Mouse (Mus musculus) neural tube, embryonic 13.5 days (tissue): ENCODE results near the gene Map4k4. TPM values are rescaled to one million over a fixed set of nuclear protein-coding genes. Genes with fewer than 3 reads are reported as not detected.

ENCODE experiments used
- ATAC-seq: fragments of 200-750 bp; cut with Nextera tagmentation; 2 replicates; pipeline ENCODE4 v1.8.0; 2017; ENCODE audit warnings: low read depth, mild to moderate bottlenecking, moderate TSS enrichment, moderate library complexity
- H3K27ac ChIP-seq: fragments of 300-500 bp; sonication (generic); replicated peaks from 2 replicates; pipeline ENCODE4 v1.5.1; 2015; ENCODE audit warnings: moderate library complexity, mild to moderate bottlenecking, inconsistent platforms
- H3K27me3 ChIP-seq: fragments of 300-500 bp; sonication (generic); 2 replicates; pipeline ENCODE4 v1.6.1; 2015; ENCODE audit warnings: mild to moderate bottlenecking, inconsistent platforms
- H3K36me3 ChIP-seq: fragments of 300-500 bp; sonication (generic); 2 replicates; pipeline ENCODE4 v1.6.1; 2015; ENCODE audit warnings: mild to moderate bottlenecking, inconsistent platforms
- H3K4me1 ChIP-seq: fragments of 300-500 bp; sonication (generic); replicated peaks from 2 replicates; pipeline ENCODE4 v1.6.1; 2015; ENCODE audit warnings: inconsistent platforms
- H3K4me2 ChIP-seq: fragments of 300-500 bp; sonication (generic); 2 replicates; pipeline ENCODE4 v1.6.1; 2015; ENCODE audit warnings: inconsistent platforms, mild to moderate bottlenecking, moderate library complexity
- H3K4me3 ChIP-seq: fragments of 300-500 bp; sonication (generic); 2 replicates; pipeline ENCODE4 v1.5.1; 2015; ENCODE audit warnings: mild to moderate bottlenecking, inconsistent platforms
- H3K9ac ChIP-seq: fragments of 300-500 bp; sonication (generic); 2 replicates; pipeline ENCODE4 v1.6.1; 2015; ENCODE audit warnings: moderate library complexity, mild to moderate bottlenecking, inconsistent platforms
- H3K9me3 ChIP-seq: fragments of 300-500 bp; sonication (generic); 2 replicates; pipeline ENCODE4 v1.6.1; 2016; ENCODE audit warnings: inconsistent platforms
- WGBS: fragments of 180-500 bp; shearing (Covaris S2); methylation state at CpG from one replicate; pipeline ENCODE4 v1.1.7; 2015; 5-methylcytosine and 5-hydroxymethylcytosine counted together
- polyA plus RNA-seq: library from polyadenylated mRNA; unstranded; fragments of >200 nt; fragmentation: Nextera tagmentation; extraction: Ambion mirVana; gene quantifications from 2 replicates; pipeline ENCODE4 v1.2.1, GENCODE M21; 2015

Gene Map4k4
- polyA plus RNA-seq, 1 experiment from 2014 or later = 49.0 TPM

DNA sequence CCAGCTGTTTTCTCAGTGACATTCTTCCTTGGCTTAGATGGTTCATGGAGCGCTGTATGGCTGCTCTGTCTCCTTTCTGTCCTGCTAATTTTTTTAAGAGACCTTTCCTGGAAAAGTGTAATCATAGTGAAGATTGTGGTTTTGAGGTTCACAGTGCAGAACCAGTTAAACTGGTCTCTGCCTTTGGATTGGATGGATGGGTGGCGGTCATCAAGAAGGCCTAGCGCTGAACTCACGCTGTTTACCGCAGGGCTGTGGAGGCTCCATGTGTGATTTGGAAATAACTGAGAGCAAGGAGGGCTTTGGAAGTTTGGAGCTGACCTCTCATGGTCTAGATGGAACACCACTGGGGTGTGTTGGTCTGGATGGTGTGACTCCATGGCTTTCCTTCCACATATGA, 56.0 kb downstream of the Map4k4 start:
- H3K4me3 ChIP-seq = no peak overlapping the region
- no peaks in the 10 kb centered on the region for H3K9me3 ChIP-seq
- H3K36me3 ChIP-seq = no peaks in the 10 kb centered on the region
- no peak for ATAC-seq
- 86% methylated on average over 5 of the region's 5 CpGs for WGBS
- H3K27me3 ChIP-seq = no peaks in the 10 kb centered on the region
- H3K4me1 ChIP-seq = peaks cover 94% of the 10 kb centered on the region
- H3K4me2 ChIP-seq = no peak overlapping the region
- no peak overlapping the region for H3K9ac ChIP-seq
- no peak overlapping the region for H3K27ac ChIP-seq

DNA sequence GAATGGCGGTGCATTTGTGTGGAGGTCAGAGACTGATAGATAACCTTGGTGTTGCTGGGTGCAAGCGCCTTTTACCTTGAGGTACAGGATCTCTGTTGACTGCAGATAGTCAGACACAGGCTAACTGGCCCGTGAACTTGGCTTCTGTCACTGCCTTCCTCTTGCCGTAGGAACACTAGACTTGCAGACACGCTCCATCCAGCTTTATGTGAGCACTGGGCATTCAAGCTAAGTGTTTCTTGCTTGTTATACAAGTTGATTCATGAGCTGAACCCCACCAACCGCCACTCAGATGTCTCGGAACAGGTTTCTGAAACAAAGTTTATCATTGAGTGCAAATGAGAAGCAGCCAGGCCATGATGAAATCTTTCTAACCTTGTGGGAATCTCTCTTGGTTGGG, 57.3 kb downstream of the Map4k4 start:
- no peak overlapping the region for H3K9ac ChIP-seq
- peaks cover 95% of the 10 kb centered on the region for H3K4me1 ChIP-seq
- H3K9me3 ChIP-seq = no peaks in the 10 kb centered on the region
- H3K4me3 ChIP-seq = no peak overlapping the region
- H3K36me3 ChIP-seq = peaks cover 10% of the 10 kb centered on the region; the same call in 1 of the 2 replicates
- no peaks in the 10 kb centered on the region for H3K27me3 ChIP-seq
- WGBS = 67% methylated on average over 7 of the region's 7 CpGs
- no peak overlapping the region for H3K4me2 ChIP-seq
- H3K27ac ChIP-seq = 0 out of 2 replicates have a peak overlapping the region, but pooled peaks have one; percentile 38
- no peak for ATAC-seq

DNA sequence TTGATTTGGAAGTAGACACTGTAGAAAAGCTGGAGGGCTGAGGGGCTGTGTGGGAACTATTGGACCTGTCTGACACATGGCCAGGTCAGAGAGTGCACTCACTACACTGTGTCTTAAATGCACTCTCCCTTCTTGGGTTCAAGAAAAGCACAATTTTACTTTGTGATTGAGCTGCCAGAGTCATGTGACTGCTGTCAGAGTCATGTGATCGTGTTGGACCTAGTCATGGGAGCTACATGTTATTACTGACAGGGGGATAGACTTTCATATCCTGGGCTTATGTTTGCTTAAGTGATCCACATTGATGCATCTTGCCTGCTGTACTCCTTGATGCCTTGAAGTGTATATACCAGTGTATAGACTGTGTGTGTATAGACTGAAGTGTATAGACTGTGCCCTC, 59.9 kb downstream of the Map4k4 start:
- 86% methylated on average over 1 of the region's 1 CpGs for WGBS
- H3K36me3 ChIP-seq = peaks cover 20% of the 10 kb centered on the region; the same call in 1 of the 2 replicates
- no peak overlapping the region for H3K27ac ChIP-seq
- no peaks in the 10 kb centered on the region for H3K9me3 ChIP-seq
- no peak overlapping the region for H3K4me2 ChIP-seq
- H3K9ac ChIP-seq = no peak overlapping the region
- H3K4me1 ChIP-seq = peaks cover 97% of the 10 kb centered on the region
- ATAC-seq = no peak
- H3K27me3 ChIP-seq = no peaks in the 10 kb centered on the region
- H3K4me3 ChIP-seq = no peak overlapping the region

DNA sequence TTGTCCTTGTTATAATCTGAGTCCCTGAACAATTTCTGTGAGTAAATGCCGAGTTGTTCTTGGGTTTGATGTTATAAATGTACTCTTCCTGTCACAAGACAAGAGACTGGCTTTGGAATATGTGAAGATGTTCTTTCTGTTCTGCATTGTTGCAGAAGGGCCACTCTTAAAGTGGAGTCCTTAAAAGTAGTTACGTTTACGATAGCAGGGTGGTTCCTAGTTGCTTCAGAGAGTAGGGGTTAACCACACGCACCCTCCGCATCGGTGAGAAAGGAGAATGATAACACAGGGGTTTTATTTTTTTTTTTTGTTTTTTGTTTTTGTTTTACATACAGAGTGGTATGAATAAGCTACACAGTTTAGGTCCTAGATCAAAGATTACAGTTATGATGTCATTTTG, 60.4 kb downstream of the Map4k4 start:
- Histone ChIP-seq H3K4me3 (no peak overlapping the region), H3K9me3 (no peaks in the 10 kb centered on the region), H3K27ac (no peak overlapping the region), H3K4me1 (peaks cover 92% of the 10 kb centered on the region), H3K36me3 (peaks cover 20% of the 10 kb centered on the region; the same call in 1 of the 2 replicates), H3K9ac (no peak overlapping the region), H3K4me2 (no peak overlapping the region), H3K27me3 (no peaks in the 10 kb centered on the region)
- no peak for ATAC-seq
- WGBS = 84% methylated on average over 6 of the region's 6 CpGs

DNA sequence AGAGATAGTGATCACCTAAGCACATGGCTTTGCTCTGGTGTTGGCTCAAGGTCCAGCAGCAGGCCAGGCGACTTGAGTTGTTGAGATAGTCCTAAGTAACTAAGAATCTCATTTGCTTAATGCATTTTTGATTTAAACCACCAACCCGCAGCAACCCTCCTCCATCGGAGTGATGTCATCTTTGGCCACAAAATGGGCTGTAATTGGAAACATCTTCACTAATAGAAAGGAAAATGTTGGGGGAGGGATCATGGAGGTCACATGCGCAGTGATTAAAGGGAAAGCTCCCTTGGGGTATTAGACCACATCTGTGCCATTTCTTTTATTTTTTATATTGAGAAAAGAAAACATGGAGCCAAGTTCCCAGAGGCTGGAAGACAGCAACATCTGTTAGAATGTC, 61.6 kb downstream of the Map4k4 start:
- 51% methylated on average over 4 of the region's 4 CpGs for WGBS
- H3K27ac ChIP-seq = peak overlapping the region; percentile 13; the same call in 1 of the 2 replicates

DNA sequence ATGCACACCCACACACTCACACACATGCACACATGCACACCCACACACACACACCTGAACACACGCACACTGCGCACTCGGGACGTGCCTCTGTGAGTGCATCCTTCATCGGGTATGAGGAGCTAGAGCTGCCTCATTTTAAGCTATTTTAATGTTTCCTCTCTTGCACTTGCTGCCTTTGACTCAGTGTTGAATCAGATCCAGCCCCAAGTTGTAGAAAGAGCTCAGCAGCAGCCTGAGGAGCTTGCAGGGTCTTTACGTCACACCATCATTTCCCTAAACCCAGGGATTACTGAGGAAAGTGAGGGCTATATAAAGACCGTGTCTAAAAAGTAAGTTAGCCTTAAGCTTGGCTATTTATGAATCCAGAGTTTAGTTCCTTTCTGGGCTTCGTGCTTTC, 62.1 kb downstream of the Map4k4 start:
- H3K4me1 ChIP-seq = peaks cover 76% of the 10 kb centered on the region
- peak overlapping the region; percentile 46 for H3K27ac ChIP-seq
- ATAC-seq = no peak
- no peaks in the 10 kb centered on the region for H3K9me3 ChIP-seq
- WGBS = 91% methylated on average over 8 of the region's 8 CpGs
- H3K36me3 ChIP-seq = peaks cover 23% of the 10 kb centered on the region; the same call in 1 of the 2 replicates
- H3K4me3 ChIP-seq = no peak overlapping the region
- no peaks in the 10 kb centered on the region for H3K27me3 ChIP-seq
- no peak overlapping the region for H3K9ac ChIP-seq
- no peak overlapping the region for H3K4me2 ChIP-seq

More for the DNA sequence above, 61.6 kb downstream of the Map4k4 start:
- H3K4me1 ChIP-seq = peaks cover 80% of the 10 kb centered on the region
- peaks cover 23% of the 10 kb centered on the region; the same call in 1 of the 2 replicates for H3K36me3 ChIP-seq
- H3K27me3 ChIP-seq = no peaks in the 10 kb centered on the region
- ATAC-seq = no peak
- H3K4me3 ChIP-seq = no peak overlapping the region
- no peak overlapping the region for H3K4me2 ChIP-seq
- H3K9me3 ChIP-seq = no peaks in the 10 kb centered on the region
- H3K9ac ChIP-seq = no peak overlapping the region

DNA sequence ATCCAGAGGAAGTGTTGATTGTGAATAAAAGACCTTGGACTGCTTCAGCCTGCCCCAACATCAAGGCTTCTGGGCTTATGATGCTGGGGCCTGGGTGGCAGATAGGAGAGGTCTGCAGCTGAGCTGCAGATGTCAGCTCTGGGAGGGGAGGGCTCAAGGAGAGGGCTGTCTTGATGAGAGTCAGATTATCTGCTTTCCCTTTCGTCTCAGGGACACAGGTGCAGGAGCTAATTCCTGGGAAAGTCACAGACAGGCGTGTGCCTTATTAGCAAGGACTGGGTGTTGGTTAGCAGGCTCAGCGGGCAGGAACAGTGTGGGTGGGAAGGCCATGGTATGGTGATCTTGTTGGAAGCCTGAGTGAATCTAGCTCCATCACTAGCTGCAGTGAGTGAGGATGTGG, 63.1 kb downstream of the Map4k4 start:
- WGBS = 54% methylated on average over 3 of the region's 3 CpGs
- no peak overlapping the region for H3K4me2 ChIP-seq

DNA sequence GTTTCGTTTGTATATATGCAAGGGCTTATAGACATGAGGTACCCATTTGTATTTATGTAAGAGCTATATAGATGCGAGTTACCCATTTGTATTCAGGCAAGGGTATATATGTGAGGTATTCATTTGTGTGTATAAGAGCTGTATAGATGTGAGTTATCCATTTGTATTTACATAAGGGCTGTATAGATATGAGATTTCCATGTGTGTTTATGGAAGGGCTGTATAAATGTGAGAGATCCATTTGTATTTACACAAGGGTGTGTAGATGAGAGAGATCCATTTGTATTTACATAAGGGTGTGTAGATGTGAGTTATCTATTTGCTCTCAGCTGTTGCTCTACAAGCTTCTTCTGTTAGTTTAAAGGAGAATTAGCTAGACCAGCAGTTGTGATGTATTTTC, 63.7 kb downstream of the Map4k4 start:
- H3K4me3 ChIP-seq = no peak overlapping the region
- H3K9ac ChIP-seq = no peak overlapping the region
- no peaks in the 10 kb centered on the region for H3K27me3 ChIP-seq
- no peak overlapping the region for H3K27ac ChIP-seq
- peaks cover 23% of the 10 kb centered on the region; the same call in 1 of the 2 replicates for H3K36me3 ChIP-seq
- WGBS = 95% methylated on average over 2 of the region's 2 CpGs
- no peak for ATAC-seq
- no peak overlapping the region for H3K4me2 ChIP-seq
- peaks cover 76% of the 10 kb centered on the region for H3K4me1 ChIP-seq
- no peaks in the 10 kb centered on the region for H3K9me3 ChIP-seq

More for the DNA sequence above, 63.1 kb downstream of the Map4k4 start:
- Histone ChIP-seq H3K9me3 (no peaks in the 10 kb centered on the region), H3K27ac (0 out of 2 replicates have a peak overlapping the region, but pooled peaks have one; percentile 46), H3K9ac (no peak overlapping the region), H3K27me3 (no peaks in the 10 kb centered on the region), H3K36me3 (peaks cover 23% of the 10 kb centered on the region; the same call in 1 of the 2 replicates), H3K4me3 (no peak overlapping the region), H3K4me1 (peaks cover 76% of the 10 kb centered on the region)
- no peak for ATAC-seq

DNA sequence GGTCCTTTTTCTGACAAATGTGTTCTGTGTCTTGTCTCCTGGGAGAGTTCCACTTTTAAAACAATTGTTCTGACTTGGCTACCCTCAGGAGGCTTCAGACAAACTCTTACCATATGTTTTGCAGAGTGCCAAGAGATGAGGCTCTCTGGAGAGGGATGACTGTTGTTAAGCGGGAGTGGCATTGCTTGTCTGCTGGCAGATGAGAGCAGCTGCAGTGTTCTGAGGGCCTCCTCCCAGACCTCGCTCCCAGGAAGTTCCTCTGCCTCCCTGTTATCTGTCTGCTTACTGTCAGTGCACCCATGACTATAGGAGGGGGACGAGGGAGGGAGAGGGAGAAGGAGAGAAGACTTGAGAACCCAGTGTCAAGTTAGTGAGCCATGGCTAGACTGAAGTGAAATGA, 64.7 kb downstream of the Map4k4 start:
- Histone ChIP-seq H3K4me1 (peaks cover 76% of the 10 kb centered on the region), H3K9ac (no peak overlapping the region), H3K4me2 (no peak overlapping the region), H3K27ac (no peak overlapping the region), H3K4me3 (no peak overlapping the region), H3K36me3 (peaks cover 23% of the 10 kb centered on the region; the same call in 1 of the 2 replicates), H3K9me3 (no peaks in the 10 kb centered on the region), H3K27me3 (no peaks in the 10 kb centered on the region)
- ATAC-seq = no peak
- 50% methylated on average over 3 of the region's 3 CpGs for WGBS

DNA sequence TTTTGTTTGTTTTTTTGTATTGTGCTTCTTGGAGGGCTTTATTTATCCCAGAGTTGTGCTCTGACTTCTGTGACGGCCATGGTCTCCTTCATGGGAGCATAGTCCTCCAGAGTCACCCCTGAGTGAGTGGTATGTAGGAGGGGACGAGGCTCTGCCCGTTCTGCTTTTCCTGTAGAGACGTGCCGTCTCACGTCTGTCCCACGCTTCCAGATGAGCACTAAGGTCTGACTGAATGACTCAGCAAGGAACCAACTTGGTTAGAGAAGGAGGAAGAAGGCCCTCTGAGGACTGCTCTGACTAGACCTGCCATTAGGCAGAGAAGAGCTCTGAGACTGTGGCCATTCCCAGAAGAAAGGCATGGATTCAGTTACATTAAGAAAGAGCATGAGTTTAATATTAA, 68.3 kb downstream of the Map4k4 start:
- ATAC-seq = no peak
- Histone ChIP-seq H3K27me3 (no peaks in the 10 kb centered on the region), H3K9ac (no peak overlapping the region), H3K4me2 (no peak overlapping the region), H3K27ac (no peak overlapping the region), H3K4me3 (no peak overlapping the region), H3K4me1 (peaks cover 67% of the 10 kb centered on the region), H3K36me3 (peaks cover 8% of the 10 kb centered on the region), H3K9me3 (no peaks in the 10 kb centered on the region)
- 61% methylated on average over 7 of the region's 7 CpGs for WGBS

DNA sequence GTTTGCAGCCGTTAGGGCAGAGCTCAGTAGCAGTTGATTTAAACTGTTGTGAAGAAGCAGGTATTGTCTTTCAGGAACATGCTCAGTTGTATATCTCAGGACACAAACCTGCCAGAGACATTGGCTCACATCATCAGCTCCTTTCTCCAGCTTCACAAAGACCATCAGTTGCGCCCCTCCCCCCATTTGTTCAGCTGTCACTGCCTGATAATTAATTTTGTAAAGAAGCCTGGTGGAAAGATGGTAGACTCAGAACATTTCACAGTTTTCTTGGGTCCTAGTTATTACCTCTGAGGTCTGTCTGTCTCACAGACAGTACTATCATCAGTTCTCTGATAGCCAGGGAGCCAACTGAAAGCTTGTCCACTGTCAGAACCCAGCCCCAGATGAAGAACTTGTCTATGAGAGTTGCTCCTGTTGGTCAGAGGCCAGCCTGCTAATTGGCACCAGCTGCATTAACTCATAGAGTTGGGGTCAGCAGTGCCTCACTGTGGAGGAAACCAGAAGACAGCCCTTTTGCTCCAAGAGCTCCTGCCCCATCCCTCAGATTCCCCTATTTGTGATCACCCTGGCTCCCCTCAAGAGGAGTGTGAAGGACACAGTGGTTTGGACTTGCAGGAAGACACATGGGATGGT, 69.2 kb downstream of the Map4k4 start:
- no peak overlapping the region for H3K4me2 ChIP-seq
- peaks cover 58% of the 10 kb centered on the region for H3K4me1 ChIP-seq
- peaks cover 17% of the 10 kb centered on the region for H3K36me3 ChIP-seq
- no peaks in the 10 kb centered on the region for H3K27me3 ChIP-seq
- H3K27ac ChIP-seq = 0 out of 2 replicates have a peak overlapping the region, but pooled peaks have one; percentile 35
- no peak for ATAC-seq
- H3K9me3 ChIP-seq = no peaks in the 10 kb centered on the region
- WGBS = 39% methylated on average over 2 of the region's 2 CpGs
- H3K4me3 ChIP-seq = no peak overlapping the region
- no peak overlapping the region for H3K9ac ChIP-seq

DNA sequence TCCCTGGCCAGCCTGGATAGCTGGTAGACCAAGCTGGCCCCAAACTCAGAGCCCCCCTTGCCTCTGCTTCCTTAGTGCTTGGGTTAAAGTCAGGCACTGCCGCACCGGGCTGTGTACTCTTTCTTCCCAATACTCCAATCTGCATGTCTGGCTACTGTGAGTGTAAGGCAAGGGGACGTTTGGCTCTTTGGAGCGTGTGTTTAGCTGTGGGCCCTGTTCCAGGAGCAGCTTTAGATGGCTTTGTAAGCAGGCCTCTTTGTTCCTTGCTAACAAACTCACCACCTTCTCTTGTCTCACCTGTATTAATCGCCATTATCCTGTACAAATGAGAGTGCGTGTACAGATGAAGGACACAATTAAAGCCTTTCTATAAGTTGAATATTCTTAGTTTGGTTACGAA, 71.7 kb downstream of the Map4k4 start:
- Histone ChIP-seq H3K9ac (no peak overlapping the region), H3K27me3 (no peaks in the 10 kb centered on the region), H3K27ac (peak overlapping the region; percentile 20; the same call in 1 of the 2 replicates), H3K9me3 (no peaks in the 10 kb centered on the region), H3K4me2 (no peak overlapping the region), H3K4me3 (no peak overlapping the region), H3K36me3 (peaks cover 37% of the 10 kb centered on the region), H3K4me1 (peaks cover 63% of the 10 kb centered on the region)
- 81% methylated on average over 7 of the region's 7 CpGs for WGBS
- ATAC-seq = no peak

DNA sequence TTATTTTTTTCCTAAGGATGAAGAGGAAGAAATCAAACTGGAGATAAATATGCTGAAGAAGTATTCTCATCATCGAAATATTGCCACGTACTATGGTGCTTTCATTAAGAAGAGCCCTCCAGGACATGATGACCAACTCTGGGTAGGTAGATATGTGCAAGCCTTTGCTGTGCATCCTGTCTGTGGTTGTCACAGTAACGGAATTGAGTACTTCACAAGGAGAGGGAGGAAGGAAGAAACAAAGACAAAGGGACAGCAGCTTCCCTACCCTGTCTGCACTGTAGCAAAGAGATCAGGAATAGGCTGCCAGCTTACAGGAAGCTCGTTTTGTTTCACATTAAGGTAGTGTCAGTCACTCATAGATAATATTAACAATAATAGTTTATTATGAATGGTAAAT, 73.2 kb downstream of the Map4k4 start:
- H3K4me2 ChIP-seq = no peak overlapping the region
- peaks cover 50% of the 10 kb centered on the region for H3K36me3 ChIP-seq
- H3K27ac ChIP-seq = no peak overlapping the region
- H3K4me3 ChIP-seq = no peak overlapping the region
- ATAC-seq = no peak
- peaks cover 65% of the 10 kb centered on the region for H3K4me1 ChIP-seq
- H3K9me3 ChIP-seq = no peaks in the 10 kb centered on the region
- no peak overlapping the region for H3K9ac ChIP-seq
- no peaks in the 10 kb centered on the region for H3K27me3 ChIP-seq
- WGBS = 76% methylated on average over 4 of the region's 4 CpGs
